Mouse (Mus musculus) left cerebral cortex, postnatal 25 days (tissue): Measurements from ENCODE around the gene Trrap. TPM values are rescaled to one million over a fixed set of nuclear protein-coding genes. Genes with fewer than 3 reads are reported as not detected.

Experiments
- DNase-seq, 2 experiments: peaks; one replicate each; pipeline ENCODE4 v3.0.0; 2022; ENCODE audit warnings: low spot score in 2 of 2, mixed read lengths in 1 of 2
- intact Hi-C: fragments of 180-260 bp; cut with DNase I; formaldehyde crosslinking; loops from one replicate; pipeline ENCODE4 v1.15.1; 2025
- microRNA-seq, 2 experiments: library from miRNA; unstranded; fragments of <30 nt; microRNA quantifications; one replicate each; pipeline ENCODE4 v1.2.0; 2022
- total RNA-seq, 2 experiments: library from RNA; stranded (reverse); gene quantifications; 2 replicates each; pipeline ENCODE4 v1.2.3; 2021

Trrap gene
- total RNA-seq, 2 experiments from 2014 or later: 154 to 169 TPM

GRCm38 (mm10) chr5:144901791-144902190 lies 134.3 kb downstream of the Trrap start:
- no peak for DNase-seq
- intact Hi-C loops: no loop called here

- intact Hi-C loops: no loop called here
- no peak for DNase-seq
These were observed 137.0 kb downstream of the Trrap start for GRCm38 (mm10) chr5:144904356-144905134.

GRCm38 (mm10) chr5:144907591-144907990 lies 140.1 kb downstream of the Trrap start:
- intact Hi-C loops: no loop called here
- no peak for DNase-seq

Small RNA genes within 50 kb of the gene (microRNA-seq; reads per million reads assigned to microRNA genes)
- gene Mir7039: 3.2 to 4.7 reads per million in 2 experiments

Other genes with a start within 250 kb of the Trrap start
- gene Nptx2, start 221.8 kb upstream of the Trrap start, total RNA-seq: 100 to 1,000 TPM; 108 to 124 TPM
- 100 to 1,000 TPM; 174 to 185 TPM for gene Tmem130, start 5.9 kb upstream of the Trrap start, total RNA-seq
- 10 to 100 TPM; 33.2 to 36.9 TPM for gene Smurf1, start 198.1 kb downstream of the Trrap start, total RNA-seq